Mouse (Mus musculus) right cerebral cortex, postnatal 4 days (tissue): ENCODE data around the gene Krtap26-1.

Experiments
- DNase-seq: peaks from one replicate; pipeline ENCODE4 v3.0.0-alpha.2; 2022

Krtap26-1 gene

DNA sequence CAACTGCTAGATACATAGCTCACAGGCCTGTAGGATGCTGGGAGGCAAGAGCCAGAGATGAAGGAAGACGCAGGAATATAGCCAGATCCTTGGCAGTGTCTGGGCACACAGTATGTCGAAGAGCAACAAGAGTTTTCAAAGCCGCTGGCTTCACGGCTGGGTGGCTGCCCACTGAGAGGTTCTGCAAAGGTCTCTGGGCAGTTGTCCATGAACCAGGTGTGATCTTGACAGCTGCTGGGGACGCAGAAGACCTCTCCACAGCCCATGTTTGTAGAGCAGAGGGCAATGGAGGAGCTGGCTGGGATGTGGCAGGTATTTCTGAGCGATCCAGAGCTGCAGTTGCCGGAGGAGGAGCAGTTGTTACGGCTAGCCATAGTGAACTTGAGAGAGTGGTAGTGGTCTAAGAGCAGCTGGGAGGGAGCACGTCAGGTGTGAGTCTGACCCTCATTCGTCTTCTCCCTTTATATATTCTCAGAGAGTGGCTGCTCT is at the start of gene Krtap26-1:
Gene Krtap26-1 (minus strand): TSS at position 439 of the 489 bp plus-strand sequence.
- DNase-seq: no peak

DNA sequence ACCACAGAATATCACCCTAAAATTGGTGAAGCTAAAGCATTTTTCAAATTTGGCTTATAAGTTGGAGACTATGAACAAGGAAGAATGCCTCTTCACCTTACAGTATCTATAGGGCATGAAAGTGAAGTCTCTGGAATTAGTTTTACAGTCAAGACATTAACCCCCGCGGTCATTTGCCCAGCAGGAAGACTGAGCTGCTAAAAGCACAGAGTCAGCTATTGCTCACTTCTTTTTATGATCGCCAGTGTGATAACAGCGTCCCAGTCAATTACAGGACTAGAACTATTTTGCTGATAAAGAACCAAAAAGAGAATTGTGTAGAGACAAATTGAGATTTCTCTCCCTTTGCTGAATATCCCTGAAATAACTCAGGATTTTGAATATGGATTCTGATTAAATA is 48.7 kb upstream of the Krtap26-1 start:
- DNase-seq: no peak

DNA sequence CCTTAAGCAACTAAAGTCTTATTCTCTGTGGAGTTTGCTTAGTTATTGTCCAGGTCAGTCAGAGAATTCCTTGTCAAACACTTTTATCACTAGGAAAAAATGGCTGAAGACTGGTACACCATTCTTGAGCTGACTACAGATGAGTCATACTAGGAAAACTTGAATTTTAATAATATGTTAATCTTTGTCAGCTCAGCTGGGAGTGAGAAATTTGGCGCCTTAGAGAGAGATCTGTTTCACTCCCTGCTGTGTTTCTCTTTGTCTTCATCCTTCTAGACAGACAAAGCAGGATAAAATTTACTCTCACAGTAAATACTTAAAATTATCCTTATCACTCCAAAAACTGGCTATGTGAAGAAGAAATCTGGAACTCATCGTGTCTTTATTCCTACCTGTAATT is 33.7 kb upstream of the Krtap26-1 start:
- no peak for DNase-seq

DNA sequence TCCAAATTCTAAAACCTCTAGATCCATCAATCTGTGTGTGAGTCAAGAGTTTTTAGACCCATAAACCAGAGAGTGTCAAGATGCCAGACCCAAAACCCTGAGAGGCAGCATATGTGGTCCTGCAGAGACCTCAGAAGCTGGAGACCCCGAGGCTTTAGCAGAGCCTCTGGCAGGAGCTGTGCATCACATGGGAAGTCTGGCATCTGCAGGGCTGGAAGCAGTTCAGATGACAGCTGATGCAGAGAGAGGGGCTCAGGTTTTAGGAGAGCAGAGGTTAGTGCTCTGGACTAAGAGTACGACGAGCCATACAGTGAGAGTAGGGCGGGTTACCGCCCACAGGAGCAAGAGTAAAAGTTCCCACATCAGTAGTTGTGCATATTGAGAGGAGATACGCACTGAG is 31.5 kb upstream of the Krtap26-1 start:
- no peak for DNase-seq

DNA sequence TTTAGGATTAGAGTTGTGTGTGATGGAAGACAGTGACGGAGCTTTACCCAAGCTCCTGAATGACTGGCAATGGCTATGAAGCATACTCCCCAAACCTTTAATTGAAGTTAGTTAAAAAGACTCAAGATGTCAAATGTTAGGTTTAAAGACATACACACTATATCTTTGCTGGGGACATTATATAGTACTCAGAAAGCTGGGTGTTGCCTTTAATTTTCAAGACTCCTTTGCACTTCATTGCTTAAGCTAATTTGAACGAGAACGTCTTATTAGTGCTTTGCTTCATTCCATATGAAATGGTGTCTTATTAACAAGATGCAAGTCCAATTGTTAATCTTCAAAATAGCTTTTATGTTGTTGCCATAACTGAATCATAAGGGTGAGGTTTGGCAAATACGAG is 24.0 kb upstream of the Krtap26-1 start, which contains the start of gene Krtap27-1:
Gene Krtap27-1 (minus strand): TSS at position 101 of the 400 bp plus-strand sequence.
- DNase-seq: no peak

DNA sequence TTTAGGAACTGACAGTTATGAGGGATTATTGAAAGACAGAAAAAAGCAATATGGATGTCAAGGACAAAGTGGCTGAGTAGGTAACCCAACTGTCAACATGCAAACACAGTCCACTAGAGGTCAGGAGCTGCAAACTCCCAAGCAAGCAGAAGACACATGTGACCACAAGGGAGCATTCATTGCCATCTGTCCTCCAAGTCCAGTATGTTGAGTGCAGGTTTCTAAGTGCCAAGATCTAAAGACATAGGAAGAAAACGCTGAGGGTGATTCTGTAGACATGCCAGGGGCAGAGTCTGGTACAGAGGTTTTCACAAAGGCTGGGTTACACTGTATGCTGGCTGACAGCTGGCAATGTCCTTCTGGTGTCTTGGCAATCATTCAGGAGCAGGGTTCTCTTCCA is 9.8 kb upstream of the Krtap26-1 start:
- DNase-seq: no peak

DNA sequence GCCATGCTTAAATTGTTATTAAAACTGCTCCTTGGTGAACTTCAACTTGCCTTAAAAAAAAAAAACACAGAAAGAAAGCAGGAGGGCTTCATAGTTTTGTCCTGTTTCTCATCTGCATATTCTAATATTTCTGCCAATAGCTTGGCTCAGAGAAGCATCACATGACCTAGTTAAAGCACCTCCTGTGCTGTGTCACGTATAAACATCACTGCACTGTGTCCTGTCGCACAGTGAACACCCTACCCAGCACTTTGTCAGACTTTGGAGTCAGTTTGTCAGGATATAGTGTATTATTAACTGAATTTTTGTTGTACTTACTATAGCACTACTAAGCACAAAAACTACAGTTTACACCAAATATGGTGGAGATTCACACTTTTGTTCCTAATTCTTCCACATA is 4.4 kb upstream of the Krtap26-1 start:
- no peak for DNase-seq

DNA sequence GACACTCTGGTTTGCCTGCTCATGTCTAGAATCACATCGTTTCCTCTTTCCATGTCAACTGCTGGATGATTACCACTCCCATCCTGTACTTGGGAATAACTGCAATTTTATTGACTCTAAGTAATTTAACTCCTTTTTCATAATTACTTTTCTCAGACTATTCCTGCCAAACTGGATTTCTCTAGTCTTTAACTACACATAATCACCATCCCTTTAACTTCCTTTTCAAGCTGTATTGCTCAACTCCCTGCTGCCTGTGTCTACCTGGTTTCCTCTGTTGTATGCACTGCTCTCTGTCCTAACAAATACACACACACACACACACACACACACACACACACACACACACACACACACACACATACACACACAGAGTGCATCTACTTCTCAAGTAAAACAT is 3.5 kb upstream of the Krtap26-1 start:
- DNase-seq: no peak

DNA sequence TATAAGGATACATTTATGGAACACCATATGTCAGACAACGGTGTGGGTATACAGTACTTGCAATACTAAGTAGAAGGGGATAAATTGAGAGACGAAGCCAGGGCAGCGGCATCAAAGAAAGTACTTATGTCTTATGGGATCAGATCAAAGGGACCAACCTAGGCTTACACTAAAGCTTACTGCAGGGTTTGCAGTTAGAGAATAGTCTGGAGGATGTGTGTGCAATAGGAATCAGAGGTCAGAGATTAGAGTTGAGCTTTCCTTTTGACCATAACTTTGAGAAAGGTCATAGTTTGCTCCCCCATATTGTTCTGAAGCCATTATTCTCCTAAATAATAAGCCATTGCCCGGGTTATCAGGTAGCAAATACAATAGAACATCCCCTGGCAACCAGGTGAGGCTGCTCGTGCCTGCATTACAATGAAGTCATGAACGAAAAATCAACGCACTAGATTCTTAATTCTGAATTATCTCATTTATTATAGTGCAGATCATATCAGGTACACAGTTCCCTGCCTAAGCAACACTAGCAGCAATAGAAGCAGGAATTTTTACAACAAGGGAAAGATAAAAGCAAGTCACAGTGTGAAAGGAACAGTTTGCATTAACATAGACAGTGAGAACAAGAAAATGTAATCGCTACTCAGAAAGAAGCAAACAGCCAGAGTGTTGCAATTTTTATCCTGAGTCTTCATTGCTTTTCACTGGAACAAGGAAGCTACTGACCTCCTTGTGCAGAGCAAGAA is 1.1 kb downstream of the Krtap26-1 start:
- DNase-seq: no peak

DNA sequence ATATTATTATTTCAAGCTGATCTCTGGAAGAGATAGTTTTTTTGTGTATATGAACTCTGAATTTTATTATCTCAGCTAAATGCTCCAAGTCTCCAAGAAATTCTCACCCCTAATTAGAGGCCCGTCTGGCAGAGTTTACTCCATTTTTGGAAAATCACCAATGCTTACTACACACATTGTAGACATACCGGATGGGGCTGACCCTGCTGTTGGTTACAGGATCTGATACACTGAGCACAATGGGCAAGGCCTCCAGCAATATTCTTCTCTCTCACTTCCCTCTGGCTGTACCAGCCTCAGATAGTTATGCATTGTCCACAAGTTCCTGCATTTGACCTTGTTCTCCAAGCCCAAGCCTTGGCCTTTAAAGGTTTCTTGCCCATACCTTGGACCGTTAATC is 7.5 kb downstream of the Krtap26-1 start:
- DNase-seq: no peak

DNA sequence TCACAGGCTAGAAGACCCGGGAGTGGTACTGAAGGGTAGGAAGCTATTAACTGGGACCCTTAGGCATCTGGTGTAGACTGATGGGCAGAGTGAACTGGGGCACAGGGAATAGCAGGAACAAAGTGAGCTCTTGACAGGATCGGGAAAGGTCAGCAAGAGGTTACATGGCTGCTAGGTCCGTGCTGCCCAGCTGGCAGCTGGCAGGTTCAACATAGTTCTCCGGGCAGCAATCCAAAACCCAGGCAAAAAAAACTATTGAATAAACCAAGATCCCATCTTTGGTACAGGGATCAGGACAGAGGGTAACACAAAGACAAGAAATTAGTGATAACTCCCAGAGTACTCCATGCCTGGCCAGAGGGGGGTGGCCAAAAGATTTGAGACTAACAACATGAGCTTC is 12.5 kb downstream of the Krtap26-1 start:
- no peak for DNase-seq

DNA sequence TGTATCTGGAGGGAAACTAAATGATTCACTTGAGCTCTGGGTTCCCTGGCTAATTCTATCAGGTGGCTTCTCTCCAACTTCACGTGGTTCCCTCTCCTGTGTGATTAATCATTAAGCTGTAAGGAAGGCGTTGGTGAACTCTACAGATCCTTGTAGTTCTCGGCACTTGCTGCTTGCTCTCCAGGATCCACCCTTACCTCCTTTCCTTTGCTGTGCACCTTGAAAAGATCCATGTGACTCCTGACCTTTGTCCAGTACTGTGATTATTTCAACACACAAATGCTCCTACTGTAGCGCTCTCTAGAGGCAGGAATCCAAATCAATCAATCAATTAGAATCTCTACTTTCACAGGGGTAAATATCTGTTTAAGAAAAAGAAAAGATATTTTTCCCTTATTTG is 16.1 kb downstream of the Krtap26-1 start:
- DNase-seq: no peak

DNA sequence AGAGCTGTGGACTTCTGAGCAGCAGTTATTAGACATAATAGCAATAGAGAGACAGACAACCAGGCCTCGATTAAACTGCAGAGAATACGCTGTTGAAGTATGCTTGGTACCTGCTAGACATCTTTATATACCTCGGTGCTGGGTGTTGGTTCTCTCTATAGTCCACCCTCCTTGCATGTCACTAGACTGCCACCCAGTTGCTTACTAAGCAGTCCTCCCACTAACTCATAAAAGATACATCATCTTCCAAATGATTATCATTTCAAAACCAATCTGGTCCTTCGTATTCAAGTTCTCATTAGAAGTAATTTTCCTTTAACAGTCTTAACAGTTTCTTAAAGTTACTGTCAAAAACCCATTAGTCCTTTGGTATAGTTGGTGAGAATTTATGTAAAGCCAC is 20.0 kb downstream of the Krtap26-1 start, which contains the start of gene 2310079G19Rik:
Gene 2310079G19Rik (minus strand): TSS at position 101 of the 400 bp plus-strand sequence.
- no peak for DNase-seq

DNA sequence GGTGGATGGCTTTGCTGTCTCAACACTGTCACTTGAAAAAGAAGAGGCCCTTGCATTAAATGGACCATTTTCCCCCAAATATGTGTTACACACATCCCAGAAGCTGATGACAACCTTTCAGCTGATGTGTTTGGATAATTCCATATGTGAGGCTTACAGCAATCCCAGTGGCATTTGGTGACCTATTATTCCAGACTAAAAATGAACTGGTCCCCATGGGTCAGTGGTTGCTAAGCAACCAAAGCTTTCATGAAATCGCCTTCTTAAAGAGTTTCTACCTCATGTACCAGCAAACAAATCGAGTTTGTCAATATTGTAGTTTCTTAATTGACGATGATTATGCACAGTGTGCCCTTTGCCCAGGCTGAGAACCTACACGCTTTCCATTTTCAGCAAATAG is 34.9 kb downstream of the Krtap26-1 start:
- DNase-seq: no peak

DNA sequence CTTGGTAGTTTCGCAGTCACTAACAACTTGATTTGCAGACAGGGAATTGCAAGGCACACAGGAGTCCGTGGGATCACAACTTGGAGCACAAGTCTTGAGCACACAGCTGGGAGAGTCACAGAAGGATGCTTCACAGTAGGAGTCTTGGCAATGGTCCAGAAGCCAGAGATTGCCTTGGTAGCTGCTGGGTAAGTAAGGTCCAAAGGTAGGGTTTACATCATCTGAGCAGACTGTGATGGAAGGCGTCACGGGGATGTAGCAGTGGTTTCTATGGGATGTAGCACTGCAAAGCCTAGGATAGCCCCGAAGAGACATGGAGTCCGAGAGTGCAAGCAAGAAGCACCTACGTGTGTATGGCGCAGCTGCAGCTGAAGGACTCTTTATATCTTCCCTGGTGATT is 35.7 kb downstream of the Krtap26-1 start, which contains the start of gene Krtap24-1:
Gene Krtap24-1 (minus strand): TSS at position 358 of the 400 bp plus-strand sequence.
- DNase-seq: no peak

DNA sequence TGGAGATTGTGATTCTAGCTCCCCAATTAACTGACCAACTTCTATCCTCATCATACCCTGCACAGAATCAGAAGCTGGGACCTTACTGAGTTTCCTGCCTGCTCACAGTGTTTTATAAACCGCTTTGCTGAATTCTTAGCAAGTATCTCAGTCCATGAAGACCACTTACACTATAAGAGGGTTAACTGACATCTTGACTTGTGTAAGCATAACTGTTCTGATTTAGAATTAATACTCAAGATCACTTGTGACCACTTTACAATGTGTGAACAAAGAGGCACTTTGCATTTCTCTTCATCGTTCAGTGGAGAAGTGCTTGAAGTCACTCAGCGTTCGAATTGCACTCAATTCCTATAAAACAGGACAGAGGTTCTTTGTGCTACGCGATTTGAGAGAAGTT is 43.0 kb downstream of the Krtap26-1 start:
- DNase-seq: no peak

DNA sequence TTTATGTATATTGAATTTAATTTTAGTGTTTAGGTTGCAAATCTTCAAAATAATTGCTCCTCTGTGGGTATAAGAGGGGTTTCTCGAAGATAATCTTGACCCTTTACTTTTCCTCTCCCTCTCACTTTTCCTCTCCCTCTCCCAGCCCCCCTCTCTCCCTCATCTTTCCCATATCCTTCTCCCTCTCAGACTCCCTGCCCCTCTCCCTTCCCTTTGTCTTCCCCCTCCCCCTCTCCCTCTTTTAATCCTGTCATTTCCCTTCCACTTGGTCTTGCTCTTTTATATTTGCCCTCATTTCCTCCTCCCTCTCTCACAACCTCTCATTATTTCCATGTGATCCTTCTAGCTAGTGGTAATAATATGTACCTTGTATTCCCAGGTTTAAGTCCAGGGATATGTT is 45.1 kb downstream of the Krtap26-1 start:
- DNase-seq: no peak

DNA sequence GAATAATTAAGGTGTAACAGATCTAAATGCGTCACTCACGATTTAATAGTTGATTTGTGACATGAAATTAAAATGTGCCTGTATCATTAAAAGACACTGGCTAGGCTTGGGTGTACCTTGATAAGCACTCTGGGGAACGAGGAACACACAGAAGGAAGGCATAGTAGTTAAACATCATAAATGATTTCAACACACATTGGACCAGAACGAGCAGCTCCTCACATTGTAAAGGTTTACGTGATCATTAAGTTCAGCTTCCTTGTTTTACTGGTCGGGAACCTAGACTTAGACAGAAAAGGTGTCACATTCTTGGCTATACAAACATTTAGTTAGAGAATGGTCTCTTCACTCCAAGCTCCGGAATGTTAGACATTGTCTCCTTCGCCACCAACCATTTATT is 47.3 kb downstream of the Krtap26-1 start:
- no peak for DNase-seq

DNA sequence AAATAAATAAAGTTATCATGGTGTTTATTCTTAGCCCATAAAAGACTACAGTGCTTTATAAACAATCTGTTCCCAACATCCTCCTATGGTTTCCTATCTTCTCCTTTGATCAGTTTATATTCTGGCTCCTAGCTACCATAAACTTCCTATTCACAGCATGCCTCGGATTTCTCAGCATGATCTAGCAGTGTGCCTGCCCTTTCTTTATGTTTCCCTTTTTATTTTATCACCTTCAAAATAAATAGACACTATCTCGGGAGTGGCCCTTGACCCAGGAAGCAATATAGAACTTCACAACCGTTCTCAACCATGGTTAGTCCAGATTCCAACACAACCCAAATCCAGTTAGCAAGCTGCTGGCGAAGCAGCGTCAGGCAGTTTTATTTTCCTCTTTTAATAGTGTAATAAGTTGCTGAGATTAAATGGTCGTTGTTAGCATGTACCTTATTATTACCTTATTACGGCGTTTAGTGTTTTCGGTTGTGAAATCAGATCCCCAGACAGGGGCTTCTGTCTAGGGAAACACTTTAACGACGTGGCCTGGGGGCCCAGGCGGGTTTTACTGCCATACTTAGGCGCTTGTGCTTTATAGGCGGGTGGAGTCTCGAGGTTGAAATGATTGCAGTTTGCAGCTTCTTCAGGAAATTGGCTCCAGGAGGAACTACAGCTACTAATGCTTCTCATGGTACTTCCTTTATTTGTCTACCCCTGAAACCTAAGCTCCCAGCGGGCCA is 47.9 kb downstream of the Krtap26-1 start:
- no peak for DNase-seq
